Mouse (Mus musculus): ENCODE measurements at regions not wholly inside any gene's neighbourhood (a gene's known extent, or its start where the extent isn't known, plus 50 kb on each side); places are given as distances from the start of the nearest gene placed in this dataset.

GRCm38 (mm10) chr11:117413133-117413532 lies 71.0 kb upstream of the Gm11733 start:
- H3K9ac ChIP-seq (replicated peaks): no peak overlapping the region
- no peak overlapping the region for H3K4me2 ChIP-seq
- WGBS: 16% methylated on average over 7 of the region's 7 CpGs
- H3K27me3 ChIP-seq: peaks cover 66% of the 10 kb centered on the region
- no peak overlapping the region for H3K27ac ChIP-seq
- no peak for ATAC-seq (ENCODE audit: insufficient number of reproducible peaks, insufficient read depth, low FRiP score, low TSS enrichment, low read depth)
- no peaks in the 10 kb centered on the region; the same call in 1 of the 2 replicates for H3K9me3 ChIP-seq
- H3K36me3 ChIP-seq: no peaks in the 10 kb centered on the region
- H3K4me3 ChIP-seq (replicated peaks): no peak overlapping the region
- peaks cover 59% of the 10 kb centered on the region for H3K4me1 ChIP-seq (replicated peaks)

- H3K4me2 ChIP-seq: peak overlapping the region; percentile 62; the same call in 1 of the 2 replicates
Measured at GRCm38 (mm10) chr11:117413942-117414705, 70.0 kb upstream of the Gm11733 start.

GRCm38 (mm10) chr11:117414871-117415323 lies 69.3 kb upstream of the Gm11733 start:
- no peak for ATAC-seq (ENCODE audit: insufficient number of reproducible peaks, insufficient read depth, low FRiP score, low TSS enrichment, low read depth)
- no peak overlapping the region for H3K27ac ChIP-seq
- no peak overlapping the region; the same call in 1 of the 2 replicates for H3K9ac ChIP-seq (replicated peaks)
- peaks cover 61% of the 10 kb centered on the region for H3K4me1 ChIP-seq (replicated peaks)
- H3K9me3 ChIP-seq: no peaks in the 10 kb centered on the region; the same call in 1 of the 2 replicates
- H3K36me3 ChIP-seq: no peaks in the 10 kb centered on the region
- H3K4me3 ChIP-seq (replicated peaks): peak overlapping the region; percentile 39
- under 1% methylated on average over 21 of the region's 21 CpGs for WGBS
- H3K4me2 ChIP-seq: peak overlapping the region; percentile 62
- peaks cover 48% of the 10 kb centered on the region for H3K27me3 ChIP-seq

More at GRCm38 (mm10) chr11:117413942-117414705, 70.0 kb upstream of the Gm11733 start:
- WGBS: 8% methylated on average over 11 of the region's 11 CpGs
- H3K9ac ChIP-seq (replicated peaks): no peak overlapping the region
- H3K9me3 ChIP-seq: no peaks in the 10 kb centered on the region; the same call in 1 of the 2 replicates
- no peak overlapping the region for H3K27ac ChIP-seq
- no peak overlapping the region for H3K4me3 ChIP-seq (replicated peaks)
- no peak for ATAC-seq (ENCODE audit: insufficient number of reproducible peaks, insufficient read depth, low FRiP score, low TSS enrichment, low read depth)
- peaks cover 56% of the 10 kb centered on the region for H3K27me3 ChIP-seq
- no peaks in the 10 kb centered on the region for H3K36me3 ChIP-seq
- H3K4me1 ChIP-seq (replicated peaks): peaks cover 59% of the 10 kb centered on the region

GRCm38 (mm10) chr11:117415466-117415865 lies 68.7 kb upstream of the Gm11733 start:
- Histone ChIP-seq H3K9ac (replicated peaks) (no peak overlapping the region), H3K4me2 (peak overlapping the region; percentile 62), H3K36me3 (no peaks in the 10 kb centered on the region), H3K27me3 (peaks cover 43% of the 10 kb centered on the region), H3K4me1 (replicated peaks) (peaks cover 61% of the 10 kb centered on the region), H3K4me3 (replicated peaks) (no peak overlapping the region), H3K27ac (no peak overlapping the region), H3K9me3 (no peaks in the 10 kb centered on the region; the same call in 1 of the 2 replicates)
- no peak for ATAC-seq (ENCODE audit: insufficient number of reproducible peaks, insufficient read depth, low FRiP score, low TSS enrichment, low read depth)
- 2% methylated on average over 14 of the region's 14 CpGs for WGBS

- Histone ChIP-seq H3K4me2 (peak overlapping the region; percentile 62), H3K9me3 (no peaks in the 10 kb centered on the region; the same call in 1 of the 2 replicates), H3K9ac (replicated peaks) (no peak overlapping the region), H3K4me3 (replicated peaks) (no peak overlapping the region), H3K4me1 (replicated peaks) (peaks cover 61% of the 10 kb centered on the region), H3K27me3 (peaks cover 43% of the 10 kb centered on the region), H3K27ac (no peak overlapping the region), H3K36me3 (no peaks in the 10 kb centered on the region)
- WGBS: 4% methylated on average over 13 of the region's 13 CpGs
- ATAC-seq (ENCODE audit: insufficient number of reproducible peaks, insufficient read depth, low FRiP score, low TSS enrichment, low read depth): no peak; the same call in 1 of the 2 replicates
Measured at GRCm38 (mm10) chr11:117415955-117416354, 68.2 kb upstream of the Gm11733 start.

GRCm38 (mm10) chr11:117416984-117417670 lies 67.0 kb upstream of the Gm11733 start:
- 59% methylated on average over 8 of the region's 8 CpGs for WGBS
- Histone ChIP-seq H3K4me3 (replicated peaks) (no peak overlapping the region), H3K36me3 (no peaks in the 10 kb centered on the region), H3K9me3 (no peaks in the 10 kb centered on the region; the same call in 1 of the 2 replicates), H3K27me3 (peaks cover 42% of the 10 kb centered on the region), H3K27ac (no peak overlapping the region), H3K9ac (replicated peaks) (no peak overlapping the region), H3K4me2 (no peak overlapping the region), H3K4me1 (replicated peaks) (peaks cover 61% of the 10 kb centered on the region)
- no peak for ATAC-seq (ENCODE audit: insufficient number of reproducible peaks, insufficient read depth, low FRiP score, low TSS enrichment, low read depth)

- Histone ChIP-seq H3K36me3 (no peaks in the 10 kb centered on the region), H3K9ac (replicated peaks) (no peak overlapping the region), H3K4me3 (replicated peaks) (no peak overlapping the region), H3K27ac (no peak overlapping the region; the same call in 1 of the 2 replicates), H3K27me3 (peaks cover 33% of the 10 kb centered on the region), H3K4me2 (no peak overlapping the region), H3K9me3 (peaks cover 5% of the 10 kb centered on the region), H3K4me1 (replicated peaks) (peaks cover 59% of the 10 kb centered on the region)
- ATAC-seq (ENCODE audit: insufficient number of reproducible peaks, insufficient read depth, low FRiP score, low TSS enrichment, low read depth): no peak
- WGBS: 51% methylated on average over 8 of the region's 9 CpGs
Measured at GRCm38 (mm10) chr11:117417959-117418574, 66.1 kb upstream of the Gm11733 start.

GRCm38 (mm10) chr11:117418939-117419338 lies 65.2 kb upstream of the Gm11733 start:
- no peak overlapping the region for H3K9ac ChIP-seq (replicated peaks)
- peaks cover 50% of the 10 kb centered on the region for H3K4me1 ChIP-seq (replicated peaks)
- H3K9me3 ChIP-seq: peaks cover 5% of the 10 kb centered on the region
- 22% methylated on average over 3 of the region's 3 CpGs for WGBS
- no peak overlapping the region for H3K4me3 ChIP-seq (replicated peaks)
- H3K36me3 ChIP-seq: no peaks in the 10 kb centered on the region
- H3K27me3 ChIP-seq: peaks cover 24% of the 10 kb centered on the region
- ATAC-seq (ENCODE audit: insufficient number of reproducible peaks, insufficient read depth, low FRiP score, low TSS enrichment, low read depth): no peak
- peak overlapping the region; percentile 80 for H3K27ac ChIP-seq
- peak overlapping the region; percentile 1; the same call in 1 of the 2 replicates for H3K4me2 ChIP-seq

- Histone ChIP-seq H3K27me3 (peaks cover 19% of the 10 kb centered on the region), H3K27ac (no peak overlapping the region), H3K9ac (replicated peaks) (no peak overlapping the region), H3K36me3 (no peaks in the 10 kb centered on the region), H3K4me1 (replicated peaks) (peaks cover 45% of the 10 kb centered on the region), H3K9me3 (peaks cover 5% of the 10 kb centered on the region), H3K4me3 (replicated peaks) (no peak overlapping the region), H3K4me2 (no peak overlapping the region; the same call in 1 of the 2 replicates)
- no peak; the same call in 1 of the 2 replicates for ATAC-seq (ENCODE audit: insufficient number of reproducible peaks, insufficient read depth, low FRiP score, low TSS enrichment, low read depth)
- WGBS: 45% methylated on average over 9 of the region's 9 CpGs
Measured at GRCm38 (mm10) chr11:117419351-117419969, 64.7 kb upstream of the Gm11733 start.

GRCm38 (mm10) chr11:117422713-117423112 lies 61.5 kb upstream of the Gm11733 start:
- Histone ChIP-seq H3K27ac (no peak overlapping the region), H3K4me1 (replicated peaks) (peaks cover 38% of the 10 kb centered on the region), H3K4me2 (no peak overlapping the region), H3K9ac (replicated peaks) (no peak overlapping the region), H3K27me3 (peaks cover 11% of the 10 kb centered on the region; the same call in 1 of the 2 replicates), H3K9me3 (peaks cover 5% of the 10 kb centered on the region), H3K36me3 (no peaks in the 10 kb centered on the region), H3K4me3 (replicated peaks) (no peak overlapping the region)
- 88% methylated on average over 6 of the region's 6 CpGs for WGBS
- no peak for ATAC-seq (ENCODE audit: insufficient number of reproducible peaks, insufficient read depth, low FRiP score, low TSS enrichment, low read depth)

All from limb, embryonic 12.5 days (tissue).